Mouse (Mus musculus) midbrain, postnatal 0 days (tissue): ENCODE measurements around the gene Tmem51. TPM values are rescaled to one million over a fixed set of nuclear protein-coding genes. Genes with fewer than 3 reads are reported as not detected.

Source experiments
- ATAC-seq: fragments of 200-750 bp; cut with Nextera tagmentation; 2 replicates; pipeline ENCODE4 v1.8.0; 2017; ENCODE audit warnings: moderate number of reproducible peaks, mild to moderate bottlenecking, moderate TSS enrichment, moderate library complexity; ENCODE audit not compliant: low FRiP score
- DNase-seq: peaks from one replicate; pipeline ENCODE4 v3.0.0-alpha.2; 2015; ENCODE audit warnings: low spot score
- H3K27ac ChIP-seq: fragments of 300-500 bp; sonication (generic); 2 replicates; pipeline ENCODE4 v1.5.1; 2014; ENCODE audit warnings: low read depth, mild to moderate bottlenecking, low read length, mixed read lengths
- H3K27me3 ChIP-seq: fragments of 300-500 bp; sonication (generic); 2 replicates; pipeline ENCODE4 v1.6.1; 2014; ENCODE audit warnings: low read length, control low read depth, mixed read lengths; ENCODE audit not compliant: insufficient read depth
- H3K36me3 ChIP-seq: fragments of 300-500 bp; sonication (generic); 2 replicates; pipeline ENCODE4 v1.6.1; 2014; ENCODE audit warnings: low read length, control low read depth, mixed read lengths; ENCODE audit not compliant: insufficient read depth
- H3K4me1 ChIP-seq: fragments of 300-500 bp; sonication (generic); 2 replicates; pipeline ENCODE4 v1.6.1; 2014; ENCODE audit warnings: mild to moderate bottlenecking, control low read depth, antibody characterized with exemption, low read length, mixed read lengths; ENCODE audit not compliant: insufficient read depth
- H3K4me2 ChIP-seq: fragments of 300-500 bp; sonication (generic); 2 replicates; pipeline ENCODE4 v1.6.1; 2014; ENCODE audit warnings: low read depth, mild to moderate bottlenecking, low read length, mixed read lengths; ENCODE audit not compliant: poor library complexity, severe bottlenecking
- H3K4me3 ChIP-seq: fragments of 300-500 bp; sonication (generic); 2 replicates; pipeline ENCODE4 v1.5.1; 2014; ENCODE audit warnings: low read depth, mild to moderate bottlenecking, low read length, moderate library complexity
- H3K9ac ChIP-seq: fragments of 300-500 bp; sonication (generic); replicated peaks from 2 replicates; pipeline ENCODE4 v1.6.1; 2014; ENCODE audit warnings: mild to moderate bottlenecking, low read length, moderate library complexity, mixed read lengths; ENCODE audit not compliant: poor library complexity, severe bottlenecking
- H3K9me3 ChIP-seq: fragments of 300-500 bp; sonication (generic); 2 replicates; pipeline ENCODE4 v1.6.1; 2016; ENCODE audit warnings: low read length, control low read depth
- CTCF ChIP-seq: IDR thresholded peaks from 2 replicates; pipeline ENCODE4 v1.5.1; 2016; ENCODE audit warnings: antibody characterized with exemption, mild to moderate bottlenecking
- WGBS: fragments of 180-500 bp; shearing (Covaris S2); extraction: QIAGEN DNeasy Blood & Tissue Kit; methylation state at CpG from one replicate; pipeline ENCODE4 v1.1.7; 2014; 5-methylcytosine and 5-hydroxymethylcytosine counted together
- polyA plus RNA-seq: library from polyadenylated mRNA; unstranded; fragments of >200 nt; fragmentation: Nextera tagmentation; extraction: Ambion mirVana; gene quantifications from 2 replicates; pipeline ENCODE4 v1.2.1, GENCODE M21; 2015
- total RNA-seq: library from RNA; depleted of rRNA; stranded (reverse); fragments of >200 nt; gene quantifications from 2 replicates; pipeline ENCODE4 v1.2.3, GENCODE M21; 2014

The Tmem51 gene
- total and polyA plus RNA-seq, 2 experiments from 2014 or later = 5.9 to 7.9 TPM

GRCm38 (mm10) chr4:142037897-142038296 lies 46.2 kb downstream of the Tmem51 start:
- no peak for TF ChIP-seq CTCF
- 72% methylated on average over 4 of the region's 4 CpGs for WGBS
- no peak overlapping the region for H3K9ac ChIP-seq
- no peaks in the 10 kb centered on the region for H3K36me3 ChIP-seq
- no peaks in the 10 kb centered on the region for H3K9me3 ChIP-seq
- no peaks in the 10 kb centered on the region for H3K4me1 ChIP-seq
- no peak overlapping the region for H3K4me2 ChIP-seq
- no peak overlapping the region for H3K27ac ChIP-seq
- DNase-seq = no peak
- no peaks in the 10 kb centered on the region for H3K27me3 ChIP-seq
- ATAC-seq = no peak
- H3K4me3 ChIP-seq = no peak overlapping the region

- Histone ChIP-seq H3K4me2 (no peak overlapping the region), H3K9me3 (no peaks in the 10 kb centered on the region), H3K4me3 (no peak overlapping the region), H3K4me1 (no peaks in the 10 kb centered on the region), H3K9ac (no peak overlapping the region), H3K36me3 (no peaks in the 10 kb centered on the region), H3K27ac (no peak overlapping the region), H3K27me3 (no peaks in the 10 kb centered on the region)
- 69% methylated on average over 13 of the region's 13 CpGs for WGBS
- no peak for TF ChIP-seq CTCF
- ATAC-seq = no peak
- no peak for DNase-seq
Observed at GRCm38 (mm10) chr4:142028533-142028932, 55.6 kb downstream of the Tmem51 start.

- DNase-seq = no peak
- Histone ChIP-seq H3K36me3 (no peaks in the 10 kb centered on the region), H3K9me3 (no peaks in the 10 kb centered on the region), H3K27ac (no peak overlapping the region), H3K4me1 (no peaks in the 10 kb centered on the region), H3K27me3 (no peaks in the 10 kb centered on the region), H3K9ac (no peak overlapping the region), H3K4me2 (no peak overlapping the region), H3K4me3 (no peak overlapping the region)
- TF ChIP-seq CTCF = no peak
- WGBS = 86% methylated on average over 2 of the region's 2 CpGs
- no peak for ATAC-seq
Observed at GRCm38 (mm10) chr4:142026965-142027364, 57.1 kb downstream of the Tmem51 start.

GRCm38 (mm10) chr4:142024536-142024935 lies 59.6 kb downstream of the Tmem51 start:
- ATAC-seq = no peak
- H3K9me3 ChIP-seq = no peaks in the 10 kb centered on the region
- WGBS = 95% methylated on average over 2 of the region's 2 CpGs
- no peak for DNase-seq
- H3K27me3 ChIP-seq = no peaks in the 10 kb centered on the region
- H3K27ac ChIP-seq = no peak overlapping the region
- TF ChIP-seq CTCF = no peak
- no peak overlapping the region for H3K9ac ChIP-seq
- H3K36me3 ChIP-seq = no peaks in the 10 kb centered on the region
- H3K4me3 ChIP-seq = no peak overlapping the region
- H3K4me2 ChIP-seq = no peak overlapping the region
- H3K4me1 ChIP-seq = no peaks in the 10 kb centered on the region

GRCm38 (mm10) chr4:142023166-142023565 lies 60.9 kb downstream of the Tmem51 start:
- Histone ChIP-seq H3K27ac (no peak overlapping the region), H3K36me3 (no peaks in the 10 kb centered on the region), H3K9me3 (no peaks in the 10 kb centered on the region), H3K9ac (no peak overlapping the region), H3K4me2 (no peak overlapping the region), H3K4me1 (no peaks in the 10 kb centered on the region), H3K4me3 (no peak overlapping the region), H3K27me3 (no peaks in the 10 kb centered on the region)
- DNase-seq (no peak), ATAC-seq (no peak)
- WGBS = 82% methylated on average over 4 of the region's 4 CpGs
- no peak for TF ChIP-seq CTCF

GRCm38 (mm10) chr4:142017686-142018085 lies 66.4 kb downstream of the Tmem51 start:
- no peaks in the 10 kb centered on the region for H3K27me3 ChIP-seq
- ATAC-seq = no peak
- no peak for TF ChIP-seq CTCF
- no peak overlapping the region for H3K9ac ChIP-seq
- no peak overlapping the region for H3K4me3 ChIP-seq
- H3K9me3 ChIP-seq = no peaks in the 10 kb centered on the region
- WGBS = 62% methylated on average over 15 of the region's 15 CpGs
- H3K4me2 ChIP-seq = no peak overlapping the region
- no peak for DNase-seq
- no peak overlapping the region for H3K27ac ChIP-seq
- H3K4me1 ChIP-seq = no peaks in the 10 kb centered on the region
- H3K36me3 ChIP-seq = no peaks in the 10 kb centered on the region
